Mouse (Mus musculus) lung, postnatal 10 days (tissue): ENCODE results near the gene Syt10.
"Not testable (repeated sequence)": the region's sequence is repeated elsewhere in the genome, so short reads cannot be mapped to it uniquely, and the experiment has no call there.

Source experiments
- DNase-seq: peaks from one replicate; pipeline ENCODE4 v3.0.0; 2021

The Syt10 gene

DNA sequence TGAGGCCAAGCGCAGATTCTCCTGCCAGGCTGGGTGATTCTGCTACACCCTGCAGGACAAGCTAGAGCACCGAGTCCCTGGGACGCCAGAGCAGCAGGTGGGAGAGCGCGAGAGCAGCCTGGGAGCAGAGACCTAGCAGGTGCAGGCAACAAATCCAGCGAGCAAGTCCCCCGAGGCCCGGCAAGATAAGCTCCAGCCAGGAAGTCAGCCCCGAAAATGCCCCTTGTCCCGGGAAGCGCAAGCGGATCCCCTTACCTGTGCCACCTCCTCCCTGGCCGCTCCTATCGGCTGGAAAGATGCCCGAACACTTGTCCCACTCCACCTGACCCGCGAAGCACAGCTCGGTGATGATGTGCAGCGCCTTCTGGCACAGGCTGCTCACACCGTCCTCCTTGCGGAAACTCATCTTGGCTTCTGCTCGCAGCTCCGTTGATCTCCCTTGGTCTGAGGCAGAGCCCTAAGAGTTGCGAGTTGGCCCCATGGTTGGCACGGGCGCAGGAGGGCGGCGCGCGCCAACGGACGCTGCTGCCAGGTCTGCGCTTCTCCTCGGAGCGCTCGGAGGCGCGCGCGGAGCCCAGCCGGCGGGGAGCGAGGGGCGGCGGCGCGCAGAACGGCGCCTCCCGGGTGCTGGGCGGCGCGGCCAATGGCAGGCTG, at the start of gene Syt10:
Gene Syt10 (minus strand): TSS at position 497 of the 654 bp plus-strand sequence.
- DNase-seq, result no peak

- DNase-seq, result no peak
Measured at GRCm38 (mm10) chr15:89883799-89884198, 42.1 kb upstream of the Syt10 start.

DNA sequence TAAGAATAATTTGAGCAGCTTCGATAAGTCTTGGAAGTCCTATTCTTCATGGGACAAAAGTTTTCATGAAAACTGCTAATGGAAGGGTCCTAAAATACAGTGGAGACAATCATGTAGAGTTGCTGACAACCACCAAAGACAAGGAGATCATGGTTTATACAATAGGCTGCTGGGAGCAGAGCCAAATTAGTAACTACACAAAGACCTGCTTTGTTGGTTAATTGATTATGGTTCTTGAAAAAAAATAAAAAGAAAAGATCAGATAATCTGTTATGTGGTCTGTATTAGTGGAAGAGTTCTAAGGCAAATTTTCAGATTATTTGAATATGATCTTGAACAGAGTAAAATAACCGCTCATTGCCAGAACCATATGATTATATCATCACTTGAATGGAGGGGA, 37.3 kb upstream of the Syt10 start:
- DNase-seq, result no peak

DNA sequence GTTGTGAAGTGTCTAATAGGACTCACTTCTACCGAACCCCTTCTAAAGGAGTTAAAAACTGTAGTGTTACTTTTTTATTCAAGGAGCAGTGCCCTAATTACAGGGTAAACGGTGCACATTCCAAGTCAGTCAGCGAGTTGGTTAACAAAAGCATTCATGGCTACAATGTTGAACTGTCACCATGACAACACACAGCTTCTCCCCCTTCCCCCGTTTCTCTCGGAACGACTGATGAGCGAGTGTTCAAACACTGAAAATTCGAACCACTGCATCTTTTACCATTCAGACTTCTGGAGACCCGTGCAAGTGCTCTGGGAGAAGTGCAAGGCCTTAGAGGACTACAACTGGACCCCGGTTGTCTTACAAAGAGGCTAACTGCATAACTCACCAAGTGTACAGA, 25.6 kb downstream of the Syt10 start:
- DNase-seq, result no peak

- DNase-seq, result no peak
Measured at GRCm38 (mm10) chr15:89804478-89804877, 37.2 kb downstream of the Syt10 start.

DNA sequence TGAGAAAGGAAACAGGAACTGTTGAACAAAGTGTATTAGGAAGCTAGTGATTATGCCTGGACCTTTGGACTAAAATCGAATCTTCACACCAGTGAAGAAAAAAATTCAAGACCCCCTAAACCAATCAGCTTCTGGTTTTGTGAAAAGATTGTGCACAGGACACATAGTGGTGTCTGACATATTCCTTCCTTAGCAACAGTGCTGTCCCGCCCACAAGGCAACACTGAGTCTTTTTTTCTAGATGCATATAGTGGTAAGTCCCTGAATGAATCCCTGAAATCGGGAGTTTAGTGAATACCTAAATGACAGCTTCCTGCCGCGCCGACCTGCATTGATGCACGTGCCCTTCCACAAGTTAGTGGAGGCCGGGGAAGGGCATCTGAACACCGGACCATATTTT, 61.7 kb downstream of the Syt10 start:
- DNase-seq, result no peak

GRCm38 (mm10) chr15:89766016-89766415, 75.6 kb downstream of the Syt10 start:
- not testable (repeated sequence) for DNase-seq

DNA sequence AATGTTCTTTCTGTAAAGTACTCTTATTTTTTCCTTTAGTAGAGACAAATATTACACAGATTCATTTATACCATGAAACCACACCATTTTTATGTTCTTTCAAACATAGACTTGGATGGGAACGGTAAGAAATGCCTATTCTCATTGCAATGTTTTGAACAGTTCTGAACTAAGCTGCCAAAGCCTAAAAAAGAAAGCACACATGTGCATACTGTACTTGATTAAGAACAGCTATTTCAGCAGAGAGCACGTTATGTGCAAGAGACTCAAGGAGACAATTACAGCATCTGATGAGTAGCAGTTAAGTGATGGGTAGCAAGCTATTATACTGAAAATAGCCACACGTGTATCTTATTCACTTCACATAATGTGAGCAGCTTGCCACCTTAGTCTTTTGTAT, 108.0 kb downstream of the Syt10 start:
- DNase-seq, result no peak
